Mouse (Mus musculus) embryonic facial prominence, embryonic 10.5 days (tissue): ENCODE data around the gene Tmem132d. TPM values are rescaled to one million over a fixed set of nuclear protein-coding genes. Genes with fewer than 3 reads are reported as not detected.
"Not testable (repeated sequence)": the region's sequence is repeated elsewhere in the genome, so short reads cannot be mapped to it uniquely, and the experiment has no call there.

Experiments used
- DNase-seq: peaks from one replicate; pipeline ENCODE4 v3.0.0-alpha.2; 2017; ENCODE audit warnings: low spot score
- H3K27ac ChIP-seq: fragments of 300-500 bp; sonication (generic); replicated peaks from 2 replicates; pipeline ENCODE4 v1.5.1; 2016; ENCODE audit warnings: mild to moderate bottlenecking
- H3K27me3 ChIP-seq: fragments of 300-500 bp; sonication (generic); replicated peaks from 2 replicates; pipeline ENCODE4 v1.6.1; 2016; ENCODE audit warnings: low read depth, mild to moderate bottlenecking; ENCODE audit not compliant: poor library complexity, severe bottlenecking
- H3K36me3 ChIP-seq: fragments of 300-500 bp; sonication (generic); replicated peaks from 2 replicates; pipeline ENCODE4 v1.6.1; 2016; ENCODE audit warnings: mild to moderate bottlenecking, moderate library complexity
- H3K4me1 ChIP-seq: fragments of 300-500 bp; sonication (generic); 2 replicates; pipeline ENCODE4 v1.6.1; 2016
- H3K4me3 ChIP-seq: fragments of 300-500 bp; sonication (generic); 2 replicates; pipeline ENCODE4 v1.5.1; 2016; ENCODE audit warnings: mild to moderate bottlenecking, moderate library complexity
- H3K9me3 ChIP-seq: fragments of 300-500 bp; sonication (generic); 2 replicates; pipeline ENCODE4 v1.6.1; 2016; ENCODE audit warnings: mild to moderate bottlenecking
- WGBS: fragments of 180-500 bp; shearing (Covaris S2); methylation state at CpG from one replicate; pipeline ENCODE4 v1.1.7; 2016; 5-methylcytosine and 5-hydroxymethylcytosine counted together
- polyA plus RNA-seq: library from polyadenylated mRNA; unstranded; fragments of >200 nt; fragmentation: Nextera tagmentation; extraction: Ambion mirVana; gene quantifications from 2 replicates; pipeline ENCODE4 v1.2.1, GENCODE M21; 2016

The Tmem132d gene
- polyA plus RNA-seq, 1 experiment from 2014 or later: 0.85 TPM

DNA sequence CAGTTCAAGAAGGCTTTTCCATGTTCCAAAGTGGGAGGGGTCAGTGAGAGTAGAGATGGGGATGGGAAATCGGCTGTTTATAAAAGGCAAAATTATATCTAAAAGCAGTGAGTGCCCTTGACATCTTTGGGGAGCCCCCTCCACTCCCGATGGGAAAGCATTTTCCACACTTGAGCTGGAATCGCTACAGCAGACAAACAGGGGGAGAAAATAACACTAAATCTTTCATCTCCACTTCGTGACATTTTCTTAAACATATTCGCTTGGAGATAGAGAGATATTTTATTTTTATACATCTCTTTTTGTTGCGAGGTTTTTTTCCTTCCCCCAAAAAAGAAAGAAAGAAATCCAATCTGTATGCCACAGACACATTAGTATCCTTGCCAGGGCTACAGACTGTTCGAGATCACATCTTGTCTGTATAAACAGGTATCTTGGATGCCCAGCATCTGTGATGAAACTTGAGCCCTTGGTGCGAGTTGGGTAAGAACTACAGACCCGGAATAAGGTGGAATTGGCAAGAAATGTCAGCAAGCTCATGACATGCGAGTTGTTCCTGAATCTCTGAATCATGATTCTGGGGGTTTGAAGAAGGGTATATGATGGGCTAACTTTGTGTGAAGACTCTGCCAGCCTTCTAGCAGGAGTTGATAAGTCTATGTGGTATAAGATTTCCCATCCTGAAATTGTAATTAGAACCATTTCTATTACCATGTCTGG, 436.2 kb downstream of the Tmem132d start:
- H3K27me3 ChIP-seq: no peaks in the 10 kb centered on the region
- DNase-seq: no peak
- no peaks in the 10 kb centered on the region for H3K4me1 ChIP-seq
- no peaks in the 10 kb centered on the region for H3K36me3 ChIP-seq
- H3K4me3 ChIP-seq: no peak overlapping the region
- no peak overlapping the region for H3K27ac ChIP-seq
- WGBS: 84% methylated on average over 10 of the region's 10 CpGs
- no peaks in the 10 kb centered on the region for H3K9me3 ChIP-seq

DNA sequence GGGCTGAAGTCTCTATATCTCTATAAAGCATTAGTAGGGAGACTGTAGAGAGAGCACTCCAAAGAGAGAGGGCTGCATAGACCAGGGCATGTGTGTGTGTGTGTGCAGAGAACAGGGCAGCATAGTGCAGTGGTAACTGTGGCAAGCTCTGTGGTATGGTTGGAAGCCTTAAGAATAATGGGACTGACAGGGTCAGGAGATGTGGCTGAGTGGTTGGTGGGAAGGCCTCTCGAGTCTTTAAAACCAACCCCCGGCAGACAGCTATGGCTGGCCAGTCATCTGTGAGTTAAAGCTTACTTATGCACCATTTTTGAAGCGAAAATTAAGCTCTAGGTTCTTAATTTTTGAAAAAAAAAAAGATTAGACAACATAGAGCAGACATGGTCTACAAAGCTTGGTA, 439.4 kb downstream of the Tmem132d start:
- no peaks in the 10 kb centered on the region for H3K27me3 ChIP-seq
- no peak overlapping the region for H3K4me3 ChIP-seq
- no peaks in the 10 kb centered on the region for H3K9me3 ChIP-seq
- no peak overlapping the region for H3K27ac ChIP-seq
- DNase-seq: no peak
- WGBS: 82% methylated on average over 3 of the region's 3 CpGs
- no peaks in the 10 kb centered on the region for H3K4me1 ChIP-seq
- no peaks in the 10 kb centered on the region for H3K36me3 ChIP-seq

DNA sequence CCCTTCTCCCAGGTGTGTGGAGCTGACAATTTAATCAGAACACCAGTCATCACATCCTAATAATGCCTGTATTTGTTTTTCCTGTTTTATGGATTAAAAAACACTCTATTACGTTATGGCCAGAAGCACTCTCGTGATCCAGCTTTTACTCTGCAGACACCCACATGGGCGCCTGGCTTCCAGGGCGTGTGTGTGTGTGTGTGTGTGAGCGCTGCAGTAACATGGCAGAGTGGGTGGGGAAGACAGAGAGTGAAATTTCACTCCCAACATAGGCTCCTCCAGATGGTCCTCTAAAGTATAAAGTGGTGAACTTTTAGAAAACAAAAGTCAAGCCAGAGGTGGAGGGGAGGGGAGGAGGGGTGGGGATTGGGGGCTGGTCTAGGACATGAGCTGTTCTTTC, 442.1 kb downstream of the Tmem132d start:
- no peak overlapping the region for H3K4me3 ChIP-seq
- no peaks in the 10 kb centered on the region for H3K27me3 ChIP-seq
- H3K4me1 ChIP-seq: no peaks in the 10 kb centered on the region
- DNase-seq: no peak
- H3K27ac ChIP-seq: no peak overlapping the region
- no peaks in the 10 kb centered on the region for H3K9me3 ChIP-seq
- 93% methylated on average over 5 of the region's 5 CpGs for WGBS
- H3K36me3 ChIP-seq: no peaks in the 10 kb centered on the region

DNA sequence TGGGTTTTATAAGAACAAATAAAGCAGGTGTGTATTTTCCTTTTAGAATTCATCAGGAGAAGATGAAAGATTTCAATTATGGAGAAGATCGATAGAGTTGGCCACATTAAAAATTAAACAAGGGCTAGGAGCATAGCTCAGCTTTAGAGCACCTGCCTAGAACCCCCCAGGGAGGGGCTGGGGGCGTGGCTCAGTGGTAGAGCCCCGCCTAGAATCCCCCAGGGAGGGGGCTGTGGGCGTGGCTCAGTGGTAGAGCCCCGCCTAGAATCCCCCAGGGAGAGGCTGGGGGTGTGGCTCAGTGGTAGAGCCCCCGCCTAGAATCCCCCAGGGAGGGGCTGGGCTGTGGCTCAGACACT, 452.9 kb downstream of the Tmem132d start:
- not testable (repeated sequence) for H3K27me3 ChIP-seq, H3K27ac ChIP-seq, H3K9me3 ChIP-seq, DNase-seq, H3K4me3 ChIP-seq, H3K36me3 ChIP-seq, H3K4me1 ChIP-seq
- whole genome bisulfite sequencing: 61% methylated on average over 6 of the region's 6 CpGs

DNA sequence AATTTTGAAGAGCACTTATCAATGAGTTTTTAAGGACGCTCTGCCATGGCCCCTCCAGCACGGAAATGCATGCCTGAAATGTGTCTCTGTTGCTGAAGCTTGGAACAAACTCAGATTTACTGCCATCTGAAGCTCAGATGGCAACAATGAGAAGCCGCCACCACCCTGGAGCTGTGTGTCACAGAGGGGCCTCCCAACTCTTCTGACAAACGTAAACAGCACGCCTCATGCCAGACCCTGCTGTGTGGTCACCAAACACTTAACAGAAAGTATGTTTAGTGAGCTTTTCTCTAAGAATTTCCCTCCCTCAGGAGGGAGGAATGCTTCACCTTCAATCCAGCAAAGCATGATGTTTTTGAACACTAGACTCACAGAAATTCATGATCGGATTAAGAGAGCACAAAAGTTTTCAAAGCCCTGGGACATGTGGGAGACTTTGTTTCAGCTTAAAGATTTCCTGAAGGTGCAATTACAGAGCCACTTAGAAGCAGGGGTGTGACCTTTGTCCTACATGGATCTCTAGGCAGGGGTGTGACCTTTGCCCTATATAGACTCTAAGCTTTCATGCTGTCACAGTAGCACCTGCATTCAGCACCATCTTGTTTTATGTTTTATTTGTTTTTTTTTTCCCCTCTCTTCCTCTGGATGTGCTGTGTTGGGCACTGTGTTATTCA, 453.4 kb downstream of the Tmem132d start:
- no peak for DNase-seq
- Histone ChIP-seq H3K27ac (no peak overlapping the region), H3K36me3 (no peaks in the 10 kb centered on the region), H3K27me3 (no peaks in the 10 kb centered on the region), H3K4me3 (no peak overlapping the region), H3K9me3 (no peaks in the 10 kb centered on the region), H3K4me1 (peaks cover 8% of the 10 kb centered on the region)
- 37% methylated on average over 6 of the region's 6 CpGs for WGBS

DNA sequence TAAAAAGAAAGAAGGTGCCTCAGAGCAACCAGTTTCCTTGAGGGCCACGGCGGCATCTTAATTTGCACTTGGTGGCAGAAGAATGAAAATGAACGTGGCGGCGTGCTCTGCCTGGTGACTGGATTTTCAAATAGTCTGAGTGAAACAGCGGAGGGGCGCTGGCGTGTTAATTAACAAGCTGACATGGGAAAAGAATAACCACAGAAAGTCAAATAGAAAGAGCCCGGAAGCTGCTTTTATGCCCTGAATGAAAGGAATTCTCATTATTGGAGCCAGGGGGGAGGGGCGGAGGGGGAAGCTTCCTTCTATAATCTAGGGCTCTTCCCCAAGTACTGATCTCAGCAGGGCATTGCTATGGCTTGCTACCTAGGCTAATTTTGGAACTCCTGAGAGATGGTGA, 456.2 kb downstream of the Tmem132d start:
- H3K27ac ChIP-seq: no peak overlapping the region
- peak; percentile 9 for DNase-seq
- peaks cover 8% of the 10 kb centered on the region for H3K4me1 ChIP-seq

DNA sequence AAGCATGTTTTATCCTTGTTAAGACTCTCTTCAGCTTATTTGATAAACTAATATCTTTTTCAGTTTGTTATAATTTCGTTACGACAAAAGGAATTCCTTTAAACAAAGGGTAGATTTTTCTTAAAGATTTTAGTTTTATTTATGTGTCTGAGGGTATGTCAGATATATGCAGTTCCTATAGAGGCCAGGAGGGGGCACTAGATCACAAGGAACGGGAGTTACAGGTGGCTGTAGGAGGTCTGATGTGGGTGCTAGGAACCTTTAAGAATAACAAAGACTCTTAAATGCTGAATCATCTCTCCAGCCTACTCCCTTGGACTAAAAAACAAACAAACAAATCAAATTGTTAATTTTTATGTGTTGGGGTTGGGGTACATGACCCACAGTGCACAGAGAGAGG, 467.2 kb downstream of the Tmem132d start:
- WGBS: 86% methylated on average over 3 of the region's 3 CpGs
- Histone ChIP-seq H3K9me3 (peaks cover 6% of the 10 kb centered on the region; the same call in 1 of the 2 replicates), H3K4me1 (no peaks in the 10 kb centered on the region), H3K36me3 (no peaks in the 10 kb centered on the region), H3K27ac (no peak overlapping the region), H3K4me3 (no peak overlapping the region), H3K27me3 (no peaks in the 10 kb centered on the region)
- no peak for DNase-seq

More for the DNA sequence above, 456.2 kb downstream of the Tmem132d start:
- H3K9me3 ChIP-seq: no peaks in the 10 kb centered on the region
- no peaks in the 10 kb centered on the region for H3K27me3 ChIP-seq
- 70% methylated on average over 10 of the region's 10 CpGs for WGBS
- no peaks in the 10 kb centered on the region for H3K36me3 ChIP-seq
- H3K4me3 ChIP-seq: no peak overlapping the region

DNA sequence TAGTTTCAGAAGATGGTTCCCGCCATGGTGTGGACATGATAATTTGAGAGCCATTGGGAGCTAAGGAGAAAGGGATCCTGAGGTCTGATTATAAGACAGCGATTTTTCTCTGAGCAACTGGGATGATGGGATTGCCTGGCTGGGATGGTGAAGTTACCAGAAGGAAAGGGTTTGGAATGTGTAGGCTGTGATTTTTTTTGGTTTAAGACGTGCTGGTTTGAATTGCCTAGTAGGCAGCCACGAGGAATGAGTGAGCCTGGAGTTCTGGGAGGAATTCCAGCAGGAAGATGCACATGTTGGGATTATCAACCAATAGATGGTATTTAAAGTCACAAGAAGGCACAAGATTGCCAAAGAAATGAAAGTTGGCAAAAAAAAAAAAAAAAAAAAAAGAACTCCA, 470.2 kb downstream of the Tmem132d start:
- H3K36me3 ChIP-seq: no peaks in the 10 kb centered on the region
- DNase-seq: no peak
- H3K4me3 ChIP-seq: no peak overlapping the region
- H3K27me3 ChIP-seq: no peaks in the 10 kb centered on the region
- H3K27ac ChIP-seq: no peak overlapping the region
- WGBS: 93% methylated on average over 4 of the region's 4 CpGs
- H3K4me1 ChIP-seq: no peaks in the 10 kb centered on the region
- 0 out of 2 replicates have a peak, but pooled peaks cover 2% of the 10 kb centered on the region for H3K9me3 ChIP-seq

DNA sequence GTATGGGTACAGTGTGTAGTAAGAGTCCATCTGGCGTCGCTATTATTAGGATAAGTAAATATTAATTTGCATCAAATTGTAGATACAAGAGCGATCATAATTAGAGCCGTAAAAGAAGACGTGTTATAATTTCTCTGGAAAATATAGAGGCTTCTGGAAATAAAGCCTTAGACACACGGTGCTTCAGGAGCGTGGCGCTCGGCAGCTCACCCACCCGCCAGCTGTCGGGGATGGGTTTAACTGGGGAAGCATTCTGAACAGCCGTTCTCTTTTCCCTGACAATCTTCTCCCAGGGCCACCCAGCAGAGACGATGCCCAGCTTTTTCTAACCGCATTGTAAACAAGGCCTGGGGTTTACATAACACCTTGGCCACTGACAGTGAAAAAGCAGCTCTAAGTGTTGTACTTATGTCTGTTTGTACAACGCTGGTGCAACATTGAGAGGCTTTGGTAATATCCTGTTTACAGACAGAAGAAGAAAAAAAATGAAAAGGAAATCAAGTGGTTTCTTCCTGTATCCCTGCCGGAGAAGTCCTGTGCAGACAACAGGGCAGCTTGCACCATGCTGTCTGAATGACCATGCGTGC, 476.3 kb downstream of the Tmem132d start:
- WGBS: 81% methylated on average over 17 of the region's 17 CpGs
- Histone ChIP-seq H3K36me3 (no peaks in the 10 kb centered on the region), H3K4me3 (no peak overlapping the region), H3K27me3 (no peaks in the 10 kb centered on the region), H3K4me1 (no peaks in the 10 kb centered on the region), H3K9me3 (no peaks in the 10 kb centered on the region), H3K27ac (no peak overlapping the region)
- DNase-seq: no peak

DNA sequence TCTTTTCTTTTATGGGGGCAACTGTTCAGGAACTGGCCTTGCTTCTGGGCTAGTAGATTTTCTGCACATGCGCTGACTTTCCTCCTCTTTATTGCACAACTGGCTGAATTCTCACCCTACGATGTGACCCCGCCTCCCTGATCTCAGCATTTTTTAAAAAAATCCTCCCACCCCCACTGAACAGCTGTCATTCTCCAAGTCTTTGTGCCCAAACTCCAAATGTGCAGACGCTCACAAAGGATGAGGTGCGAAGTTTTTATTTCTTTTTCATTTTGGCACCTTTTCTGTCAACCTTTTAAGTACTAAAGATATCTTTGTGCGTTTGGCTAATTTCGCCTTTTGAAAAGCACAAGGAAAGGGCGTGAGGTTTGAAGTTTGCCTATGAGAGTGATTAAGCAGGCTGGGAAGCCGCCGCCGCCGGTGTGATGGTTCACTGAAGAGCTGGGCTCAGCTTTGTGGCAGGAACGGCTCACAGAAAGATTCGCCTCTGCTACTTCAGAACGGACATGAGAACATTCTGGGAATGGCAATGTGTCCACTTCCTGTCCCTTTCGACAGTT, 478.6 kb downstream of the Tmem132d start:
- Histone ChIP-seq H3K27ac (no peak overlapping the region), H3K9me3 (no peaks in the 10 kb centered on the region), H3K36me3 (no peaks in the 10 kb centered on the region), H3K27me3 (no peaks in the 10 kb centered on the region), H3K4me1 (peaks cover 9% of the 10 kb centered on the region; the same call in 1 of the 2 replicates), H3K4me3 (no peak overlapping the region)
- WGBS: 84% methylated on average over 16 of the region's 16 CpGs
- no peak for DNase-seq

DNA sequence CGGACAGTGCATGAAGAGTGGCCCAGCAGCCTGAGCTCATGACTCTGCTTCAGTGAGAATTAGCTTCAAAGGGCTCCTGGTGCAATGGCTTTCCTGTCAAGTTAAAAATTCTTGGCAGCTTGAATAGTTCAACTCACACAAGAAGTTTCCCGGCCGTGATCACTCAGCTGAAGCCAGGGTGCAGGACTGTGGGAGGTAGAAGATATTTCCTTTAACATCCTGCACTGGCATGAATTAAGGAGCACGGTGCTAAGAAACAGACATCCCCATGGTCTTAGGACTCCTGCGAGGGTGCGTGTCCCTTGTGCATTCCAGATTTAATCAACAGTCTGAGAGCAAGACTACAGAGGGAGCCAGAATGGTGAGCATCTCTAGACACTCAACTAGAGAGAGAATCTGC, 480.1 kb downstream of the Tmem132d start:
- H3K27me3 ChIP-seq: no peaks in the 10 kb centered on the region
- H3K9me3 ChIP-seq: no peaks in the 10 kb centered on the region
- no peak overlapping the region for H3K27ac ChIP-seq
- 77% methylated on average over 6 of the region's 6 CpGs for WGBS
- H3K36me3 ChIP-seq: no peaks in the 10 kb centered on the region
- peaks cover 9% of the 10 kb centered on the region; the same call in 1 of the 2 replicates for H3K4me1 ChIP-seq
- H3K4me3 ChIP-seq: no peak overlapping the region
- no peak for DNase-seq

DNA sequence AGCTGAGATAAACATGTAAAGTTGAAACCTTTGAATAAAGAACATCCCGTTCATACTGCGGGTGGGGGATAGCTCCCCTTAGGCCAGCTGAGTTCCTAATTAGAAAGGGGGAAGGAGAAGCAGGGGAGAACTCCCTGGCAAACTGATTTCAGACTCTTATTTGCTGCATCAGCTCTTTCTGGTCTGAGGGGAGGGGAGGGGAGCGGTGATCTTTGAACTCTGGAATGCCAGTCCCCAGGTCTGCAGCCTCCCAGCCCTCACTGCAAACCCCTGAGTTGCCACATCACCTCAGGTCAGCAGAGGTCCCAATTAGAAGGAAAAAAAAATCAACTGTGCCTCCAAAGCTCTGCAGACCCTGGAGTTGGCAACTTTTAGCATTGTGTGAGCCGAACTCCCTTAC, 482.3 kb downstream of the Tmem132d start:
- no peaks in the 10 kb centered on the region for H3K36me3 ChIP-seq
- H3K9me3 ChIP-seq: no peaks in the 10 kb centered on the region
- H3K27ac ChIP-seq: no peak overlapping the region
- DNase-seq: no peak
- peaks cover 9% of the 10 kb centered on the region; the same call in 1 of the 2 replicates for H3K4me1 ChIP-seq
- 55% methylated on average over 4 of the region's 4 CpGs for WGBS
- no peak overlapping the region for H3K4me3 ChIP-seq
- H3K27me3 ChIP-seq: no peaks in the 10 kb centered on the region

DNA sequence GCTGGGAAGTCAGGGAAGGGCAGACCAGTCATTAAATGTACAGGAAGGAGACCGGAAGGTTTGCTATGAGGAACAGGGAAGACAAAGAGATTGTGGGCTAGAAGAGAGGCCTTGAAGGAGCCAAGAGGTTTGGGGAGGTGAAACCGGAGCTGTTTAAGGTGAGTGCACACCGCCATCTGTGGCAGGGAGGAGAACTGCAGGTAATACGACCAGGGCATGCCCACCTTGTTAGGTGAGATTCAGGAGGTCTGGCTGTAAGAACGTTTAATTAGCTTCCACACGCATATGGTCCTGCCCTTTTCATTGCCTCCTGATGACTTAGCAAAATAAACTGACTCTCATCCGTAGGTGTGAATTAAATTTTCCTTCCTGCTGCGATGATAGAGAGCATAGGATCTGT, 485.6 kb downstream of the Tmem132d start:
- 31% methylated on average over 8 of the region's 8 CpGs for WGBS
- peak; percentile 35 for DNase-seq
- no peak overlapping the region for H3K4me3 ChIP-seq
- H3K9me3 ChIP-seq: no peaks in the 10 kb centered on the region
- H3K27ac ChIP-seq: no peak overlapping the region
- no peaks in the 10 kb centered on the region for H3K27me3 ChIP-seq
- peaks cover 9% of the 10 kb centered on the region; the same call in 1 of the 2 replicates for H3K4me1 ChIP-seq
- H3K36me3 ChIP-seq: no peaks in the 10 kb centered on the region
